Mouse (Mus musculus) stomach, postnatal 0 days (tissue): Measurements from ENCODE around the gene Prss42.

ENCODE experiments used
- CTCF ChIP-seq: IDR thresholded peaks from 2 replicates; pipeline ENCODE4 v1.5.1; 2016; ENCODE audit warnings: antibody characterized with exemption, low read depth, mild to moderate bottlenecking, moderate library complexity
- EP300 ChIP-seq: optimal IDR thresholded peaks from 2 replicates; pipeline ENCODE3; 2016; ENCODE audit warnings: antibody characterized with exemption

- TF ChIP-seq CTCF (no peak), EP300 (no peak)
These were observed 38.1 kb downstream of the Prss42 start for GRCm38 (mm10) chr9:110836112-110836511.
